Mouse (Mus musculus): ENCODE results near the gene Hspbap1. TPM values are rescaled to one million over a fixed set of nuclear protein-coding genes. Genes with fewer than 3 reads are reported as not detected.

The Hspbap1 gene
- polyA plus RNA-seq, 1 experiment from 2014 or later = 18.1 TPM

DNA sequence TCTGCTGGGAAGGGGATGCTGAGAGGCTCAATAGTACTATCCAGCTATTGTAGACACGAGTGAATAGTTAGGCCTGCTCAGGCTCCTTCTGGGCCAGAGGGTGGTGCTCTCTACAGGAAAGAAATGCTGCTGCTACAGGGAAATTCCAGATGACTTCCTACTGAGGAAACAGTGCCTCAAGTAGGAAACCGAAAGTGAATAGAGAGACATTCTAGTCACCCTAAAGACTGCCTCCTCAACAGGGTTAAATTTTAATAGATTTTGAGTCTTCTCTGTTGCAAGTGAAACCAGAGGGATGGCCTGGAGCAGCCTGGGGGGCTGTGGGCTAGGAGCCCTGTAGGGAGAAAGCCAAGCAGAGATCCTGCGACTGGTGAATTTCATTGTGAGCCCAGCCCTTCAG, 99.0 kb downstream of the Hspbap1 start:
- Histone ChIP-seq H3K36me3 (ENCODE audit: control insufficient read depth, insufficient read depth, low read length) (no peaks in the 10 kb centered on the region), H3K9ac (replicated peaks; ENCODE audit: low read length) (no peak overlapping the region), H3K9me3 (ENCODE audit: control insufficient read depth, low read length) (no peaks in the 10 kb centered on the region), H3K4me1 (ENCODE audit: control insufficient read depth, insufficient read depth, low read length) (0 out of 2 replicates have a peak, but pooled peaks cover 6% of the 10 kb centered on the region), H3K4me3 (replicated peaks; ENCODE audit: low read depth, low read length) (no peak overlapping the region), H3K4me2 (ENCODE audit: low read length) (no peak overlapping the region), H3K27me3 (ENCODE audit: control insufficient read depth, insufficient read depth, low read length) (peaks cover 23% of the 10 kb centered on the region), H3K27ac (replicated peaks; ENCODE audit: low read depth, low read length) (no peak overlapping the region)
- 28% methylated on average over 3 of the region's 3 CpGs for WGBS
- ATAC-seq (ENCODE audit: low FRiP score, low TSS enrichment) (no peak), DNase-seq (no peak)

DNA sequence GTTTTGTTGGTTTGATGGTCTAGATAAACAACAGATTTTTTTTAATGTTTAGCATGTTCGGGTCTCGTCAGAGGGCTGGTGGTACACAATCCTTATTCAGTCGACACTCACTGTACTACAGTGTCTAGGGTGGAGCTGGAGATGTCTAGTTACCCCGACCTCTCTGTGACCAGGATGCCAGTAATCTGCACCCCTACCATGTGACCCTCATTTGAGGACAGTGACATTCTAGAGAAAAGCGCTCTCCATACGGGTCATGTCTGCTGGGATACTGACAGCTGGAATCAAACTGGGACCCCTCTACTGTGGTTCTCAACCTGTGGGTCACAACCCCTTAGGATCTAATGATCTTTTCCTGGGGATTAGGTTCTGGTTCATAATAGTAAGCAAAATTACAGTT, 99.5 kb downstream of the Hspbap1 start:
- 76% methylated on average over 6 of the region's 6 CpGs for WGBS
- ATAC-seq (ENCODE audit: low FRiP score, low TSS enrichment) = no peak

GRCm38 (mm10) chr16:35870581-35871047, 100.4 kb downstream of the Hspbap1 start:
- Histone ChIP-seq H3K9me3 (ENCODE audit: control insufficient read depth, low read length) (no peaks in the 10 kb centered on the region), H3K36me3 (ENCODE audit: control insufficient read depth, insufficient read depth, low read length) (no peaks in the 10 kb centered on the region), H3K4me1 (ENCODE audit: control insufficient read depth, insufficient read depth, low read length) (0 out of 2 replicates have a peak, but pooled peaks cover 6% of the 10 kb centered on the region), H3K9ac (replicated peaks; ENCODE audit: low read length) (peak overlapping the region; percentile 42; the same call in 1 of the 2 replicates), H3K27ac (replicated peaks; ENCODE audit: low read depth, low read length) (no peak overlapping the region), H3K27me3 (ENCODE audit: control insufficient read depth, insufficient read depth, low read length) (peaks cover 23% of the 10 kb centered on the region), H3K4me2 (ENCODE audit: low read length) (peak overlapping the region; percentile 88), H3K4me3 (replicated peaks; ENCODE audit: low read depth, low read length) (peak overlapping the region; percentile 46)
- DNase-seq = peak; percentile 55
- WGBS = 2% methylated on average over 12 of the region's 12 CpGs
- ATAC-seq (ENCODE audit: low FRiP score, low TSS enrichment) = no peak

More for the DNA sequence above, 99.5 kb downstream of the Hspbap1 start:
- no peak overlapping the region for H3K4me2 ChIP-seq (ENCODE audit: low read length)
- no peak overlapping the region for H3K4me3 ChIP-seq (replicated peaks; ENCODE audit: low read depth, low read length)
- H3K27me3 ChIP-seq (ENCODE audit: control insufficient read depth, insufficient read depth, low read length) = peaks cover 23% of the 10 kb centered on the region
- no peaks in the 10 kb centered on the region for H3K9me3 ChIP-seq (ENCODE audit: control insufficient read depth, low read length)
- no peak overlapping the region for H3K27ac ChIP-seq (replicated peaks; ENCODE audit: low read depth, low read length)
- H3K4me1 ChIP-seq (ENCODE audit: control insufficient read depth, insufficient read depth, low read length) = 0 out of 2 replicates have a peak, but pooled peaks cover 6% of the 10 kb centered on the region
- H3K36me3 ChIP-seq (ENCODE audit: control insufficient read depth, insufficient read depth, low read length) = no peaks in the 10 kb centered on the region
- DNase-seq = no peak
- no peak overlapping the region for H3K9ac ChIP-seq (replicated peaks; ENCODE audit: low read length)

- H3K4me1 ChIP-seq (ENCODE audit: control insufficient read depth, insufficient read depth, low read length) = 0 out of 2 replicates have a peak, but pooled peaks cover 6% of the 10 kb centered on the region
- ATAC-seq (ENCODE audit: low FRiP score, low TSS enrichment) (no peak), DNase-seq (peak; percentile 32)
- H3K9ac ChIP-seq (replicated peaks; ENCODE audit: low read length) = peak within 1 kb of the TSS; percentile 42; the same call in 1 of the 2 replicates
- no peaks in the 10 kb centered on the region for H3K9me3 ChIP-seq (ENCODE audit: control insufficient read depth, low read length)
- no peak within 1 kb of the TSS for H3K27ac ChIP-seq (replicated peaks; ENCODE audit: low read depth, low read length)
- peak within 1 kb of the TSS; percentile 88 for H3K4me2 ChIP-seq (ENCODE audit: low read length)
- H3K27me3 ChIP-seq (ENCODE audit: control insufficient read depth, insufficient read depth, low read length) = peaks cover 23% of the 10 kb centered on the region
- 2% methylated on average over 38 of the region's 38 CpGs for WGBS
- peak within 1 kb of the TSS; percentile 46 for H3K4me3 ChIP-seq (replicated peaks; ENCODE audit: low read depth, low read length)
- H3K36me3 ChIP-seq (ENCODE audit: control insufficient read depth, insufficient read depth, low read length) = no peaks in the 10 kb centered on the region
Measured at GRCm38 (mm10) chr16:35871048-35871851, 101.1 kb downstream of the Hspbap1 start, which contains the start of gene Parp14. Gene Parp14, minus strand, starts transcription at chr16:35871544.

- ATAC-seq (ENCODE audit: low FRiP score, low TSS enrichment) (no peak), DNase-seq (no peak)
- 0 out of 2 replicates have a peak, but pooled peaks cover 6% of the 10 kb centered on the region for H3K4me1 ChIP-seq (ENCODE audit: control insufficient read depth, insufficient read depth, low read length)
- no peak overlapping the region for H3K27ac ChIP-seq (replicated peaks; ENCODE audit: low read depth, low read length)
- H3K4me2 ChIP-seq (ENCODE audit: low read length) = peak overlapping the region; percentile 88
- H3K36me3 ChIP-seq (ENCODE audit: control insufficient read depth, insufficient read depth, low read length) = no peaks in the 10 kb centered on the region
- 0 out of 2 replicates have a peak overlapping the region, but pooled peaks have one; percentile 46 for H3K4me3 ChIP-seq (replicated peaks; ENCODE audit: low read depth, low read length)
- WGBS = 23% methylated on average over 12 of the region's 12 CpGs
- H3K27me3 ChIP-seq (ENCODE audit: control insufficient read depth, insufficient read depth, low read length) = peaks cover 23% of the 10 kb centered on the region
- H3K9me3 ChIP-seq (ENCODE audit: control insufficient read depth, low read length) = no peaks in the 10 kb centered on the region
- no peak overlapping the region for H3K9ac ChIP-seq (replicated peaks; ENCODE audit: low read length)
Measured at GRCm38 (mm10) chr16:35871898-35872297, 101.7 kb downstream of the Hspbap1 start.

DNA sequence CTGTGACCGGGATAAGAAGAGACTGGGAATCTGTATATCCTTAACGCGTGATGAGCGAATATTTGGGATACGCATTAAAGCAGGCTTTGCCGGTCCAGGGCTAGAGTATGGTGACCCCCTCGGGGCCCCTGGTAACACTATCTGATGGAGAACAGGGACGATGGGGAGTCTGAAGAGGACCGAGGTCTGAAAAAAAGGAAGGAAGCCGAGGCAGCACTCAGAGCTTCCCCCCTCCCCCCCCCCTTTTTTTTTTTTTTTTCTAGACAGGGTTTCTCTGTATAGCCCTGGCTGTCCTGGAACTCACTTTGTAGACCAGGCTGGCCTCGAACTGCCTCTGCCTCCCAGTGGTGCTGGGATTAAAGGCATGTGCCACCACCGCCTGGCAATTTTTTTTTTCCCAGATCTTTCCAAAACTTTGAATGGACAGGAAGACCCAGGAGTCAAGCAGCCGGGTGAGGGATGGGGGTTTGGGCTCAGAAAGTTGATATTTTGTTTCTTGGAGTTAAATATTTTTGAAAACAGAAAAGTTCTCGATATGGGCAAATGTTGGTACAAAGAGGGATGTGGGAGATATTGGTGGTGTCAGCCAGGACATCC, 102.3 kb downstream of the Hspbap1 start:
- no peak for ATAC-seq (ENCODE audit: low FRiP score, low TSS enrichment)
- 36% methylated on average over 14 of the region's 14 CpGs for whole genome bisulfite sequencing
- no peaks in the 10 kb centered on the region for H3K36me3 ChIP-seq (ENCODE audit: control insufficient read depth, insufficient read depth, low read length)
- 0 out of 2 replicates have a peak, but pooled peaks cover 6% of the 10 kb centered on the region for H3K4me1 ChIP-seq (ENCODE audit: control insufficient read depth, insufficient read depth, low read length)
- no peaks in the 10 kb centered on the region for H3K9me3 ChIP-seq (ENCODE audit: control insufficient read depth, low read length)
- H3K4me2 ChIP-seq (ENCODE audit: low read length) = no peak overlapping the region
- peaks cover 23% of the 10 kb centered on the region for H3K27me3 ChIP-seq (ENCODE audit: control insufficient read depth, insufficient read depth, low read length)
- no peak overlapping the region for H3K27ac ChIP-seq (replicated peaks; ENCODE audit: low read depth, low read length)
- no peak overlapping the region for H3K4me3 ChIP-seq (replicated peaks; ENCODE audit: low read depth, low read length)
- no peak for DNase-seq
- no peak overlapping the region for H3K9ac ChIP-seq (replicated peaks; ENCODE audit: low read length)

GRCm38 (mm10) chr16:35874416-35874815, 104.2 kb downstream of the Hspbap1 start:
- H3K4me2 ChIP-seq (ENCODE audit: low read length) = no peak overlapping the region
- WGBS = 37% methylated on average over 3 of the region's 3 CpGs
- H3K4me3 ChIP-seq (replicated peaks; ENCODE audit: low read depth, low read length) = no peak overlapping the region
- H3K4me1 ChIP-seq (ENCODE audit: control insufficient read depth, insufficient read depth, low read length) = 0 out of 2 replicates have a peak, but pooled peaks cover 6% of the 10 kb centered on the region
- no peak overlapping the region for H3K27ac ChIP-seq (replicated peaks; ENCODE audit: low read depth, low read length)
- H3K9ac ChIP-seq (replicated peaks; ENCODE audit: low read length) = no peak overlapping the region
- H3K27me3 ChIP-seq (ENCODE audit: control insufficient read depth, insufficient read depth, low read length) = peaks cover 23% of the 10 kb centered on the region
- no peak for ATAC-seq (ENCODE audit: low FRiP score, low TSS enrichment)
- no peaks in the 10 kb centered on the region for H3K36me3 ChIP-seq (ENCODE audit: control insufficient read depth, insufficient read depth, low read length)
- H3K9me3 ChIP-seq (ENCODE audit: control insufficient read depth, low read length) = no peaks in the 10 kb centered on the region
- peak; percentile 17 for DNase-seq

Data from midbrain, embryonic 14.5 days (tissue).